Mouse (Mus musculus) liver, embryonic 13.5 days (tissue): Measurements from ENCODE around the gene Pck1. TPM values are rescaled to one million over a fixed set of nuclear protein-coding genes. Genes with fewer than 3 reads are reported as not detected.

ENCODE experiments used
- ATAC-seq: fragments of 200-750 bp; cut with Nextera tagmentation; 2 replicates; pipeline ENCODE4 v1.8.0; 2017; ENCODE audit warnings: low read depth, mild to moderate bottlenecking, moderate number of reproducible peaks, moderate library complexity
- DNase-seq: peaks from one replicate; pipeline ENCODE4 v3.0.0; 2022
- H3K27ac ChIP-seq: fragments of 300-500 bp; sonication (generic); 2 replicates; pipeline ENCODE4 v1.5.1; 2015; ENCODE audit warnings: moderate library complexity, mild to moderate bottlenecking, inconsistent platforms
- H3K27me3 ChIP-seq: fragments of 300-500 bp; sonication (generic); 2 replicates; pipeline ENCODE4 v1.6.1; 2015; ENCODE audit warnings: mild to moderate bottlenecking, inconsistent platforms
- H3K36me3 ChIP-seq: fragments of 300-500 bp; sonication (generic); 2 replicates; pipeline ENCODE4 v1.6.1; 2015; ENCODE audit warnings: mild to moderate bottlenecking, inconsistent platforms
- H3K4me1 ChIP-seq: fragments of 300-500 bp; sonication (generic); replicated peaks from 2 replicates; pipeline ENCODE4 v1.6.1; 2015; ENCODE audit warnings: inconsistent platforms
- H3K4me2 ChIP-seq: fragments of 300-500 bp; sonication (generic); 2 replicates; pipeline ENCODE4 v1.6.1; 2015; ENCODE audit warnings: inconsistent platforms, mild to moderate bottlenecking, moderate library complexity
- H3K4me3 ChIP-seq: fragments of 300-500 bp; sonication (generic); replicated peaks from 2 replicates; pipeline ENCODE4 v1.5.1; 2015; ENCODE audit warnings: mild to moderate bottlenecking, inconsistent platforms
- H3K9ac ChIP-seq: fragments of 300-500 bp; sonication (generic); 2 replicates; pipeline ENCODE4 v1.6.1; 2015; ENCODE audit warnings: mild to moderate bottlenecking, inconsistent platforms
- H3K9me3 ChIP-seq: fragments of 300-500 bp; sonication (generic); replicated peaks from 2 replicates; pipeline ENCODE4 v1.6.1; 2016; ENCODE audit warnings: inconsistent platforms
- WGBS: fragments of 180-500 bp; shearing (Covaris S2); methylation state at CpG from one replicate; pipeline ENCODE4 v1.1.7; 2015; ENCODE audit not compliant: insufficient replicate concordance; 5-methylcytosine and 5-hydroxymethylcytosine counted together
- polyA plus RNA-seq: library from polyadenylated mRNA; unstranded; fragments of >200 nt; fragmentation: Nextera tagmentation; extraction: Ambion mirVana; gene quantifications from 2 replicates; pipeline ENCODE4 v1.2.1, GENCODE M21; 2015

The Pck1 gene
- polyA plus RNA-seq, 1 experiment from 2014 or later = 0.24 TPM

GRCm38 (mm10) chr2:173124022-173124735 lies 28.7 kb upstream of the Pck1 start:
- no peaks in the 10 kb centered on the region for H3K9me3 ChIP-seq
- no peak overlapping the region for H3K27ac ChIP-seq
- no peak for DNase-seq
- peaks cover 21% of the 10 kb centered on the region for H3K4me1 ChIP-seq
- no peak for ATAC-seq
- H3K27me3 ChIP-seq = peaks cover 14% of the 10 kb centered on the region
- H3K9ac ChIP-seq = no peak overlapping the region
- H3K4me2 ChIP-seq = no peak overlapping the region
- 63% methylated on average over 7 of the region's 7 CpGs for WGBS
- no peaks in the 10 kb centered on the region for H3K36me3 ChIP-seq
- no peak overlapping the region for H3K4me3 ChIP-seq

GRCm38 (mm10) chr2:173126386-173126785 lies 26.5 kb upstream of the Pck1 start:
- WGBS = 53% methylated on average over 4 of the region's 4 CpGs

GRCm38 (mm10) chr2:173129111-173129510 lies 23.7 kb upstream of the Pck1 start:
- Histone ChIP-seq H3K9me3 (no peaks in the 10 kb centered on the region), H3K4me1 (no peaks in the 10 kb centered on the region), H3K27ac (no peak overlapping the region), H3K27me3 (peaks cover 17% of the 10 kb centered on the region), H3K4me2 (no peak overlapping the region), H3K36me3 (no peaks in the 10 kb centered on the region), H3K9ac (no peak overlapping the region), H3K4me3 (no peak overlapping the region)
- WGBS = 45% methylated on average over 2 of the region's 2 CpGs
- DNase-seq (no peak), ATAC-seq (no peak)

More at GRCm38 (mm10) chr2:173126386-173126785, 26.5 kb upstream of the Pck1 start:
- DNase-seq (no peak), ATAC-seq (no peak)
- H3K27ac ChIP-seq = no peak overlapping the region
- no peaks in the 10 kb centered on the region for H3K36me3 ChIP-seq
- H3K4me2 ChIP-seq = no peak overlapping the region
- no peaks in the 10 kb centered on the region for H3K9me3 ChIP-seq
- no peak overlapping the region for H3K4me3 ChIP-seq
- no peaks in the 10 kb centered on the region for H3K4me1 ChIP-seq
- peaks cover 15% of the 10 kb centered on the region for H3K27me3 ChIP-seq
- H3K9ac ChIP-seq = no peak overlapping the region

GRCm38 (mm10) chr2:173132262-173132661 lies 20.6 kb upstream of the Pck1 start:
- Histone ChIP-seq H3K4me3 (no peak overlapping the region), H3K36me3 (no peaks in the 10 kb centered on the region), H3K4me2 (no peak overlapping the region), H3K9ac (no peak overlapping the region), H3K27me3 (peaks cover 30% of the 10 kb centered on the region), H3K27ac (no peak overlapping the region), H3K9me3 (no peaks in the 10 kb centered on the region), H3K4me1 (no peaks in the 10 kb centered on the region)
- ATAC-seq = no peak
- 78% methylated on average over 13 of the region's 13 CpGs for WGBS
- DNase-seq = no peak

GRCm38 (mm10) chr2:173132794-173133300 lies 20.0 kb upstream of the Pck1 start:
- Histone ChIP-seq H3K27ac (no peak overlapping the region), H3K9ac (no peak overlapping the region), H3K36me3 (no peaks in the 10 kb centered on the region), H3K4me1 (no peaks in the 10 kb centered on the region), H3K27me3 (peaks cover 35% of the 10 kb centered on the region), H3K4me3 (no peak overlapping the region), H3K4me2 (no peak overlapping the region), H3K9me3 (no peaks in the 10 kb centered on the region)
- ATAC-seq (no peak), DNase-seq (no peak)
- 61% methylated on average over 8 of the region's 8 CpGs for WGBS

GRCm38 (mm10) chr2:173134695-173135094 lies 18.2 kb upstream of the Pck1 start:
- no peak overlapping the region for H3K4me3 ChIP-seq
- H3K4me1 ChIP-seq = no peaks in the 10 kb centered on the region
- ATAC-seq (no peak), DNase-seq (no peak)
- no peak overlapping the region for H3K4me2 ChIP-seq
- H3K9me3 ChIP-seq = no peaks in the 10 kb centered on the region
- no peak overlapping the region for H3K27ac ChIP-seq
- H3K36me3 ChIP-seq = no peaks in the 10 kb centered on the region
- H3K27me3 ChIP-seq = peaks cover 41% of the 10 kb centered on the region
- WGBS = 53% methylated on average over 9 of the region's 9 CpGs
- no peak overlapping the region for H3K9ac ChIP-seq

GRCm38 (mm10) chr2:173138323-173139239 lies 14.3 kb upstream of the Pck1 start:
- DNase-seq = no peak
- Histone ChIP-seq H3K9ac (no peak overlapping the region), H3K27ac (no peak overlapping the region), H3K27me3 (peaks cover 61% of the 10 kb centered on the region), H3K36me3 (no peaks in the 10 kb centered on the region), H3K4me3 (no peak overlapping the region), H3K4me1 (no peaks in the 10 kb centered on the region), H3K4me2 (no peak overlapping the region), H3K9me3 (no peaks in the 10 kb centered on the region)
- 51% methylated on average over 15 of the region's 15 CpGs for WGBS
- ATAC-seq = no peak

GRCm38 (mm10) chr2:173143611-173144010 lies 9.2 kb upstream of the Pck1 start:
- H3K9ac ChIP-seq = no peak overlapping the region
- H3K4me3 ChIP-seq = no peak overlapping the region
- H3K36me3 ChIP-seq = no peaks in the 10 kb centered on the region
- WGBS = 69% methylated on average over 11 of the region's 11 CpGs
- no peak overlapping the region for H3K27ac ChIP-seq
- DNase-seq (no peak), ATAC-seq (no peak)
- H3K27me3 ChIP-seq = peaks cover 51% of the 10 kb centered on the region
- no peak overlapping the region for H3K4me2 ChIP-seq
- no peaks in the 10 kb centered on the region for H3K4me1 ChIP-seq
- H3K9me3 ChIP-seq = no peaks in the 10 kb centered on the region

GRCm38 (mm10) chr2:173145808-173146207 lies 7.0 kb upstream of the Pck1 start:
- ATAC-seq = no peak
- 43% methylated on average over 3 of the region's 3 CpGs for WGBS
- H3K36me3 ChIP-seq = no peaks in the 10 kb centered on the region
- no peaks in the 10 kb centered on the region for H3K9me3 ChIP-seq
- H3K27ac ChIP-seq = no peak overlapping the region
- no peak overlapping the region for H3K9ac ChIP-seq
- no peak for DNase-seq
- H3K4me1 ChIP-seq = no peaks in the 10 kb centered on the region
- peaks cover 45% of the 10 kb centered on the region for H3K27me3 ChIP-seq
- H3K4me3 ChIP-seq = no peak overlapping the region
- no peak overlapping the region for H3K4me2 ChIP-seq

- DNase-seq (no peak), ATAC-seq (peak; percentile 51; the same call in 1 of the 2 replicates)
- WGBS = 64% methylated on average over 6 of the region's 6 CpGs
- H3K4me2 ChIP-seq = no peak overlapping the region
- no peaks in the 10 kb centered on the region for H3K36me3 ChIP-seq
- no peak overlapping the region for H3K9ac ChIP-seq
- H3K27ac ChIP-seq = no peak overlapping the region
- no peaks in the 10 kb centered on the region for H3K9me3 ChIP-seq
- H3K27me3 ChIP-seq = peaks cover 38% of the 10 kb centered on the region
- H3K4me3 ChIP-seq = no peak overlapping the region
- H3K4me1 ChIP-seq = no peaks in the 10 kb centered on the region; the same call in 1 of the 2 replicates
Measured at GRCm38 (mm10) chr2:173146728-173147127, 6.1 kb upstream of the Pck1 start.

GRCm38 (mm10) chr2:173148001-173148400 lies 4.8 kb upstream of the Pck1 start:
- Histone ChIP-seq H3K4me3 (no peak overlapping the region), H3K4me2 (no peak overlapping the region), H3K36me3 (no peaks in the 10 kb centered on the region), H3K27ac (no peak overlapping the region), H3K9me3 (no peaks in the 10 kb centered on the region), H3K27me3 (peaks cover 29% of the 10 kb centered on the region), H3K9ac (no peak overlapping the region), H3K4me1 (peaks cover under 1% of the 10 kb centered on the region; the same call in 1 of the 2 replicates)
- ATAC-seq = no peak
- DNase-seq = no peak
- 51% methylated on average over 5 of the region's 5 CpGs for WGBS
